Mouse (Mus musculus) fibroblast of lung, adult 2 months (primary cell): ENCODE results near the gene Kcnj5.

Experiments used
- DNase-seq: peaks from one replicate; pipeline ENCODE4 v3.0.0-alpha.2; 2011; ENCODE audit warnings: low read depth

Kcnj5 gene

DNA sequence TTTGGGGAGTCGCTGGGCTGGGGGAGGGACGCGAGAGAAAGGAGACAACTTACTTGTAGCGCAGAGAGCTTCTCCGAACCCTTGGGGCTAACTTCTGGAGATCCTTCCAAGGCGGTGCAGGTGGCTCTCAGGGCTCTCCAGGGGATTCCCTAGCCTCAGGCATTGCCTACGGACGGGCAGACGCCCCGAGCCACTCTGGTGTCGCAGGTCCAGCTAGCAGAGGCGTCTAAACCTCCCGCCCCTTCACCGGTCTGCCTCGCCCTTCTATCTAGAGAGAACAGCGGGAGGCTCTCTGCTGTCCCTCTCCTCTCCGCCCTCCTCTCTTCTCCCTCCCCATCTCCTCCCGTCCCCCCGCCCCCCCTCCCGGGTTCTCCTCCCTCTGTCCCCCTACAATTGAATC lies at the start of gene Kcnj5:
Kcnj5 (minus strand) TSS at position 300 of the 400 bp plus-strand sequence.
- DNase-seq = no peak

DNA sequence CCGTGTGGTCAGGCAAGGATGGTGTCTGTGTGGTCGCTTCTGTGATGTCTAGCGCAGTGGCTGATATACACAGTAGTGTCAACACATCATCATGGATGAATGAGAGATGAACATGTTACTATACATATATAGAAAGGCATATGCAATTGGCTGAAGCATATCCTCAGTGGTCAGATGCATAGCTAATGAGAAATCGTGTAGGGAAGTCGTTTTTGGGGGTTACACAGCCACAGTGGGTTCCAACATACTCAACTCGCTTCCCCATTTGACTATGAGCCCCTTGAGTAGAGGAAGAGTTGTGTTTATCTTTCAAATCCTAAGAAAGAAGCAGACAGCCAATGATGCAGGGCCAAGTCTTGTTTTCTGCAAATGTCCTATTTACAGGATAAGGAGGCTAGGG lies 48.6 kb upstream of the Kcnj5 start:
- no peak for DNase-seq

DNA sequence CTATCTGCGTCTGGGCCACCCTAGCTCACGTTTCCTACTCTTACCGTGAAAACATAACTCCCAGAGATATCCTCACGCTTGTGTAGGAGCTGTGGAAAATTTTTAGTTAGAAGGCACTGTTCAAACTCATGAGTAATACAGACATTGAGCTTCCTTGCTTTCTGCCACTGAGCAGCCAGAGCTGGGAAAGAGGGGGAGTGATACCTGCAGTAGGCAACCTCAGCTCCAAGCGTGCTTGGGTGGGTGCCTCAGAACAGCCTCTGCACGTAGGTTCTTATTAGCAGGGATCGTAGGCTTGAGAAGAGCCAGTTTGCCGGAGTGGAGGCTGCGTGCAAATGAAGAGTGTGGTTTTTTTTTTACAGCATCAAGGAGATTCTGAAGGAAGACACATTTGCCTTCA lies 47.6 kb upstream of the Kcnj5 start:
- DNase-seq = no peak

DNA sequence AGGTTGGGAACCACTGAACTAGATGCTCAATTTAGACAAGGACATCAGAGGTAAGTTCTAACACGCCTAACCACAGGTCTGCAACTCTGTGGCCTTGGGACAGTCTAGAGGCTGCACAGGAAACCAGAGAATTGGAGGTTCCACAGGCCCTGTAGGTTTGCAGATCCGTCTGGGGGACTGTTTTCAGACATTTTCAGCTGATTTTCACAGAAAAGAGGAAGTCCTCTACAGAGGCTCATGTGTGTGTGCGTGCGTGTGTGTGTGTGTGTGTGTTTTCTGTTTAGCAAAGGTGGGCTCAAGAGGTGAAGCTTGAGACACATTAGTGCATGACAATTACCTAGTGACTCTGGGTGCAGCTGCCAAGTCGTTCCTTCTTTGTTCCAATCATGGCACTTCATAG lies 46.9 kb upstream of the Kcnj5 start:
- no peak for DNase-seq

DNA sequence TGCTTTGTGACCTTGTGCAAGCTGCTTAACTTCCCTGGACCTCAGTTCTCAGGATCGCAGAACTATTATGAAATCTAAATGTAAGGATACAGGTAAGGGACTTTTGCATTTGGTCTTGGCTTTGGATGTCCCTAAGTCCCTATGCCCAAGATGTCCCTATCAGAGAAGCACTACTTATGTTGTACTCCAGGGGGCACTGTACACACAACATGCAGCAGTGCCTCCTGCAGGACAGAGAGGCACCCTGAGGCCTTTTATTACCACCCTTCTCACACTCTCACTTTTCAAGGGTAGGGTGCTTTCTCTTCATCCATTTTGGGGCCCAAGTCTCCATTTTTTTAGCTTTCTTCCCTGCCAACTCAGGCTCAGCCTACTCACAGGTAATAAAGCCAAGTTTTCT lies 44.0 kb upstream of the Kcnj5 start:
- DNase-seq = no peak

DNA sequence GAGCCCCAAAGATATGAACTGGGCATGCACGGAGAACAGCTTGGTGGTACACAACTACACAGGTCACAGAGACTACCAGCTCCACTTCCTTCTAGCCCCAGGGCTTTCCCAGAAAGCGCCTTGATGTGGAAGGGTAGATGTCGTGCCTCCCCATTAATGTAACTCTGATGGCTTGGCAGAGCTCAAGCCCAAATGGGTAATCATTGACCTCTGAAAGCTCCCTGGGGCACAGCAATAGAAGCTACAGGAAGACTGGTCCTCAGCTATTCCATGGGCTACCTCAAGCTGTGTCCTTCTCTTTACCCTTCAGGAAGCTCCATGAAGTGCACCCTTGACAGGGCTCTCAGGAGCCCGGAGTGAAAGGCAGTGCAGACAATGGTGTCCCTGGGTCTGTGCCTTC lies 40.8 kb upstream of the Kcnj5 start:
- DNase-seq = no peak

DNA sequence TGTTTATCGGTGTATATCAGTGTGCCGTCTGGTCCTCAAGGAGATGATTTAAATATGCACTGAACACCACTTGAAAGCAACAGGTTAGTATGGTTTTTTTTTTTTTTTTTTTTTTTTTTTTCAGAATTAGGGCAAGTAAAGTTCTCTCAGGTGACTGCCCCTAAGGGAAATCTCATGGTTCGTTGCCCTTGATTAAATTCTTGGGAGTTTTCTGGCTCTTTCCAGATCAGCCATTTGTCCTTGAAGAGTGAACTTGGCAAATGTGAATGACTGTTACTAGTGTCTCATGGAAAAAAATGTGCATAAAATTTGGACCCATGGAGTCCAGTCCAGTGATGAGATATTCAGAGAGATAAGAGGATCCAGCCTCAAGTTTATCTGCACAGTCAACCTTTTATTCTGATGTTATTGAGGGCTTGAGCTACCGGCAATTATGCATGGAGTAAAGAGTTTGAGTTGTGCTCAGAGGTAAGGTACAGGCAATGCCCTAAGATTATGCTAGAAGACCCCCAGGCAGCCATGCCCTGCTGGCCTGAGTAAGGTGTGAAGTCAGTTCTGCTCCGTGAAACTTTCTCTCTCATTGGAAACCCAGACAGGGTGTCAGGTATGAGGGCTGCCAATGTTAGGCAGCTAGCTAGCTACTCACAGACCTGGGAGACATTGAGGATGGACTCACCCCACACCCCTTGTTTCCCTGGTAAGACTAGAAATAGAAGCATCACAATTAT lies 32.9 kb upstream of the Kcnj5 start:
- no peak for DNase-seq

DNA sequence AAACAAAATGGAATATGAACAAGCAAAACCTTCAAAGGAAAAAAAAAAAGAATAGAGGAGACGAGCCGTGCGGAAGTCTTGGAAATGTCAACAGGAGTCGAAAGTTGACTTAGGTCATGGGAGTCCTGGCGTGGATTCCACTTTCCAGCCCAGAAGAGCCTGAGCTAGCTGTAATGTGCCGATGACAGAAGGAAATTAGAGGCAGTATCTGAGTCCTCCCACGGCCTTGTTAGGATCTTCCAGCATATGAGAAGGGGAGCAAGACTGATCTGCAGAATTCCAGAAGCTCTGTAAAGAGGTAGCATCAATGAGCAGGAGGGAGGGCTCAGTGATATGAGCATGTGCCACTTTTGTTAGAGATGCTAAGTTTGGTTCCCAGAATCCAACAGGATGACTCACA lies 31.9 kb upstream of the Kcnj5 start:
- DNase-seq = no peak

DNA sequence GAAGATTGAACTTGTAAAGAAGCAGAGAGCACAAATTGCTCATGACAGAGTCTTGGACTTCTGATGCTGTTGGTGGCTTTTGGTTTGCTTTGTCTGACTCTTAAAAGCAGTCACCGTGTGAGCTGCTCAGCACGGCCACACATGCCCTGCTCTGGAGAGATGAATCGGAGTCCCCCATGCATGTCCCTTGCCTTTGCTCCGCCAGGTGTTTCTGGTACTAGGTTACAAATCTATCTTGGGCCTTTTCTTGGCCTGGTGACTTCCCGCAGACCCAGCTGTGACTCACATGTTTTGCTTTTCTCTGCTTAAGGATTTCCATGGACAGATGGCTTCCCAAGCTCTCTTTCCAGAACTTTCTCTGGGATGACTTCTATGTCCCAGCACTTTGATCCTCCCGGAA lies 29.5 kb upstream of the Kcnj5 start:
- no peak for DNase-seq

DNA sequence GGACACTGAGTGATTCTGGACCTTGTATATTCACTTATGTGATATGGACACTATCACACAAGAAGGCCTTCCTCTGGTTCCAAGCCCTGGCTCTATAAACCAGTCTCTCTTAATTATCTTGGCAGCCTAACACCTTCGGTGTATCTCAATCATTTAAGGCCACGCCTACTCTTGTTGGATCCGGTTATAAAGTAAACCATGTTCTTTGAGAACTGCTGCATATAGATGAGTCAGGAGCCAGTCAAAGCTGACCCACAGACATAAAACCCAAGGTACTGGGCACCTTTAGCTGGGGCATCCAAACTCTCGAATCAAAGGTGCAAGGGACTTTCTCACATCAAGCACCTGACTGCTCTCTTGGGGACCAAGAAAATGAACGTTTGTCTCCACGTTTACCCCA lies 28.1 kb upstream of the Kcnj5 start, which contains the start of gene Kcnj1:
Kcnj1 (plus strand) TSS at position 292 of the 400 bp plus-strand sequence.
- DNase-seq = no peak

DNA sequence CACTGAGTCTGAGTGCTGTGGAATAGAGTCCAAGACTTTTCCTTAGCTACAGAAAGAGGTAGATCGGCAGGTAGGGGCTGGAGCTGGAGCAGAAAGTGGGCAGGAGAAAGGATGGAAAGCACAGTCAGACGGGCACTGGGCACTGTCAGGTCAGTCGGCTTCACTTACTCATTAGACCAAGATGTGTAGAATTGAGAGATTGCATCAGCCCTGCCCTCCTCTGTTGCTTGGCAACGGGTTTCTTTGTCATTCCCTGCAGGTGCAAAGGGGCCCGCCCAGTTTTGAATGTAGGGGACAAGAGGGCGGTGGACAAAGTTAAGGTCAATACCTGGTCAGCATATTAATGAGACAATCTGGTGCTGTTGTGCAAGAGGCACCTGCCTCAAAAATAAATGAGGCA lies 25.2 kb upstream of the Kcnj5 start:
- no peak for DNase-seq

DNA sequence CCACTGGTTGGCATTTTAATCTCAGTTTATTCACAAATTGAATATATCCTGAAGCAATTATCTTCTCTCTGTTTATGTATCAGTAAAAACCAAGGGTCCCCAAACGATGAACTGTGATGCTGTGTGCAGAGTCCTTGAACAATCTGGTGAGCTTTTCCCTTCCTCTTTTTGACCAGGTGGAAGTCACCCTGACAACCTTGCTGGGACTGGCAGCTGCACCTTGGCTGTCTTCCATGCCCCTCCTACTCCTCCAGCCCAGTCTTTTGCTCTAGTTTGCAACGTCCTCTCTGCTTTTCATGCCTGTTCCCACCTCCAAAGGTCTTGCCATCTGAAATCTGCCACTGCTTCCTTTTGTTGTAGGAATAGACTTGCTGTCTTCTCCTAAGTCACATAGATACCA lies 24.7 kb upstream of the Kcnj5 start:
- DNase-seq = no peak

DNA sequence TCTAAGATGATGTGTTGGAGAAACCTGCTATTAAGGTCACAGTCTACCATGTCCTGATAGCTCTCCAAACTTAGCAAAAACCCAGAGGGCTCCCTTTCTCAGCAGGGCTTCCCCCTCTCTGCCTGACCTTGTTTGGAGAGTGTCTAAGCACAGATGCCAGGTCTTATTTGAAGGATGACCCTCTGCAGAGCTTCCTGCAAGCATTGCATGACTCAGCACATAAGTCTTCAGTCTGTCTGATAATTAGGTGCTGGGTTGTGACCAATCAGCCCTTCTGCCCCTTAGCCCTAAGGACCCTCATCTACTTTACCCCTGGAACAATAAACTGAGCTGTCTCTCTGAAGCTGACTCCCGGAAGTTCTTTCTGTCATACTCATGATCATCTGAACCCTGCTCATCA lies 16.6 kb upstream of the Kcnj5 start:
- no peak for DNase-seq

DNA sequence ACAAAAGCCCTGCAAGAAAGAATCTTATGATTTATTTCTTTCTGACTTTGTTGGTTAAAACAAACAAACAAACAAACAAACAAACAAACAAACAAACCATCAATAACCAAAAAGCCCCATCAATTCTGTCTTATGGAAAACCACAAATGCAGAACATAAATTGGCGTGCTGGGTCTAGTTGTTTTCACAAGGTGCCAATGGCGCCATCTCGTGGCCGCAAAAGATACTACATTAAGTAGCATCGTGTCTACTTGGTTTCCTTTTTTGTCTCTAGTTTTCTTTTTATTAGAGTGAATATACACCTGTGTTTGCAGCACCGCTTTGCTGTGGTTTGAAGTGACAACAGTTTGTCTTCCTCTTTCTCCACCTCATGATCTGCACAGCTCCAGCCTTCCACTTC lies 6.2 kb upstream of the Kcnj5 start:
- peak; percentile 5 for DNase-seq

DNA sequence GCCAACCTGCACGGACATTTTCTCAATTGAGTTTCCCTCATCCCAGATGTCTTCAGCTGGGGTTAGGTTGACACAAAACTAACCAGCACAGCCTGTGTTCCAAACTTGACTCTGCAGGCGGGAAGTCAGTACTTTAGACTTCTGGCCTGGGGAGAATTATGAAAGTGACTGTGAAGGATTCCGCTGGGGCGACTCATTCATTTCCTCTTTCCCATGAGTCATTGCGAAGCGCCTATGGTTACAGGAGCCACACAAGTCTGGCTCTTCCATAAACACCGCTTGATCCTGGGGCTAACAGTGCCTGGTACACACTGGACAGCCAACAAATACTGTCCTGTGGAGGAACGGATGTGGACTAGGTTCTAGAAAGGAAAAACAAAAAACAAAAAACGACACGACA lies 5.2 kb upstream of the Kcnj5 start:
- no peak for DNase-seq

DNA sequence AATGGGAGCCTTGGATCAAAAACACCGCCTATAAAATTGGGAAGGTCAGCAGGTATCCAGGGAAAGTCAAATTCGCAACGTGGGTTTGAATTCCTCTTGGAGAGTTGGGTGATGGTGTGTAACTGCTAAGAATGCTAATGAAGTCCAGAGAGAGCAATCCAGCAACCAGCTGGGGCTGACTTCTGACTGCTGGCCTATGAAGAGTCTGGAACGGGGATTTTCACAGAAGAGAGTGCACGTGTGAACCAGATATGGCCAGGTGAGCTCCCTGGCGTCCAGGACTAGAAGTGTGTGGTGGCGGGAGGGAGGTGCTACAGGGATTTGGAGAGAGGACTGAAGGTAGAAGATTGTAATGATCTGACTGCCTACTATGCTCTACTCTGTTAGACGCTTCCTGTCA lies 3.9 kb upstream of the Kcnj5 start:
- no peak for DNase-seq

DNA sequence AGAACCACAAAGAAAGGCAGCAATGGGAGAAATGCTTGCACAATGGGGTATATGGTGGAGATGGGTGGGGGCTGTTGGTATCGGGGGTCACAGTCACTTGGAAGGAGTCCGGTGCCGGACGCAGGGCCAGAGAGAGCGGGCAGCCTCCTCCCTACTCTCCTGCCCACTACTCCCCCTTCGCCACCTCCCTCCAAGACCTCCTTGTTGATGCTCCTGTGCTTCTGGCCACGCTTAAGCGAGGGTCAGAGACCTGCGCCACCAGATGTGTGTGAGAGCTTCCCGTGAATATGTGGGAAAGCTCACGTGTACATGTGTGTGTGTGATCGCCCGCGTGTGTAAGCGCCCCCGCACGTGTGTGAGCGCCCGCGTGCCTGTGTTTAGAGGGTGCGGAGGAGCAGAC lies 339 bp upstream of the Kcnj5 start:
- no peak for DNase-seq

DNA sequence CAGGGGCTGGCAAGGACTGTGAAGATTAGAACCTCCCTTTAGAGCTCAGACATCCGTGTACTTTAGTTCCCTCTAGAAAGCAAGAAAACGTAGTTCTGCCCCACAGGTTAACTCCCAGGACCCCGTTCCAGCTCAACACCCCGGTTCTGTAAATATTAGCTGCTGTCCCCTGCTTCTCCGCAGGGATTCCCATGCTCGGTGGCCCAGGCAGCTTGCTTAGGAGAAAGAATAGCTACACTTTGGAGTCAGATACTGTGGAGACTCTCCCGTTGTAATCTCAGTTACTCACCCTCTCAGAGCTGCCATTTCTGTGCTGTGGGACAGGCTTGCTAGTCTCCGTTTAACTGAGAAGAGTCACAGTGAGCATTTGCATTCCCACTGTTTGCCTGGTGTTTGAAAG lies 1.2 kb downstream of the Kcnj5 start:
- DNase-seq = no peak

DNA sequence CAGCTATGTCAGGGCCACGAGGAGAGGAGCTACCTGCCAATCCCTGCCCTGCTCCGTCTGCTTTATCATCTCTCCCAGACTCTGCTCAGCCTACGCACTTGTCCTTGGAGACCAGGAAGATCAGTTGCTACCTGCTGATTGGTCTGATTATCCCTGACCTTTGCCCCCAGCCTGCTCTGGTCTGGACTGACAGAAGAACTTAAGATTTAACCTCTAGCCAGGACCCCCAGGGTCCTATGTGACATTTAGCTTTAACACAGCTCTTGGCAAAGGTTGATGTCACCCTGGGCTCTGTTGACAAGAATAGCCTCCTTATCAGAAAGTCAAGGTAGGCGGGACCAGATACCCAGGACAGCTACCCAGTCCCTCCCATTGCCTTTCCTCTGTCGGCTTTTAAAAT lies 3.3 kb downstream of the Kcnj5 start:
- DNase-seq = no peak

DNA sequence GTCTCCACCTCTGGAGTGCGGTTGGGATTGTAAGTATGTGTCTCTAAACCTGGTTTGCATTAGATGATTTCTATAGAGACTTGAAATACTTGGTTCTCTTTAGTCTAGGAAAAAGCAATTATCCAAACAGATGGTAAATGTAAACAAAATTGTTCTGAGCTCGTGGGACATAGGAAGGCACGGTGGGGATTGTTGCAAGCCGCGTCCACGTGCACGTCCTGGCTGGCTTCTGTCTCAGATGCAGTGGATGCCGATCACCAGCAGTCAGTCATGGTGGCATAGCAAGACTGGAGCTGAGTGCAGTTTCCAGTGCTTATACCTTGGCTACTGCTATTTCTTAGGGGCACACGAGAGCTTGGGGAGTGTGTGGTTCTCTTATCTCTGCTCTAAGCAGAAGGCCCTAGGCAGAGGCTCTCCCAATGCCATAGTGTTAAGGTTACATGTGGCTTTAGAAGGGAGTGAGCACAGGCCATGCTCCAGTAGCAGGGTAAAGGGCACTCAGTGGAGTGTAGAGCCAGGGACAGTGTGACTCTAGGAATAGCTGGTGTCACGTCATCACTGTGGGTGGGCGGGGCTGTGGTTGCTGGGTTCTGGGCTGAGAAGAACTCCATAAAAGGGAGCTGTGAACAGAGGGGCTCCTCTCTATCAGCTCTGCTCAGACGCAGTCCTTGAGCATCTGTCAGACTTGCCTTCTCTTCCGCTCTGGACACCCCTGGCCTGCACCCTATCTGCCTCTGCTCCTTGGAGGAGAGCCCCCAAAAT lies 8.6 kb downstream of the Kcnj5 start:
- DNase-seq = no peak

DNA sequence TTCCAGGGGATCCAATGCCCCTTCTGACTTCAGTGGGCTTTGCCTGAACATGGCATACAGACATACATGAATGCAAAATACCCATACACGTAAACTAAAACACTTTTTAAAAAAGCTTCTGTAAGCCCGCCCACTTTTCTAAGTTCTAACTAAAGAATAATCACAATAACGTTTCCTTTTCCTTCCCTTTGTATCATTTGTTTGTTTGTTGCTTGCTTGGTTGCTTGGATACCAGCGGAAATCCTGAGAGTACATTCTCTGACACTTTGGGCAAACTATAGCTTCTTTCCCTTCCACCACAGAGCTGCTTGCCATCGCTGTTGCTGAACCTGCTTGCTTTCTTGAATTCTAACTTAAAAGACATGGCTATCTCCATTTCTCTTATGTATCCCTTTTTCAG lies 13.0 kb downstream of the Kcnj5 start:
- DNase-seq = no peak

DNA sequence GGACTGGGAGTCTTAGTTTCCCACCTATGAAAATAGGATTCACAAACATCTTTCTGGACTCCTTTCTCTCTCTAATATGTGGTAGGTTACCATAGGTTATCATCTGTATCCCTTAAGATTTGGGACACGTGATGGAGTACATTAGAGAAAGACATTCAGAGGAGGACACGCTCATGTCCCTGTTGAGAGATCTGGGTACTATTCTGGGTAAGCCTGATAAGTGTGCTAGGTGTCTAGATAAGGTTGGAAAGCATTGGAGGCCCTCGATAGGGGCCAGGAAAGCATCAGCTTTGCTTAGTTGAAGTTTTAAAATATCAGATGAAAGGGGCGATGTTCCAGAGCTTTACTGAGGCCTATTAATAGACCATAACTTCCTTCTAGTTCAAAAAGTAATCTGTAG lies 15.4 kb downstream of the Kcnj5 start:
- no peak for DNase-seq

DNA sequence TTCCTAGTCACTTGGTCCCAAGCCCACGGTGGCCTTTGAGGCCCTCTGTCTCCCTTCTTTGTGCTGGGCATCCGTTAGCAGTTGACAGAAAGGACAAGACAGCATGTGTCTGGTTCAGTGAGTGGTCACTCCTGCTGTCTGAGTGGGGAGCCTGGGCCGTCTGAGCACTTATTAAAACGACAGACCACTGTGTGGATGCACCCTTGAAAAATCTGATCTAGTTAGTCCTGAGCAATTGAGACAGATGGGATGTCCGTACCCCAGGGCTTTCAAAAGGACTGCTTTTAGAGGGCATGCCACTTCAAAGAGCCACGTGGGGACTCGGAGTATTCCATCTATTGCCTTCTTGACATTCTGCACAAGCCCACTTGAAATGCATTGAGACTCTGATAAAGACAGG lies 20.5 kb downstream of the Kcnj5 start:
- no peak for DNase-seq

DNA sequence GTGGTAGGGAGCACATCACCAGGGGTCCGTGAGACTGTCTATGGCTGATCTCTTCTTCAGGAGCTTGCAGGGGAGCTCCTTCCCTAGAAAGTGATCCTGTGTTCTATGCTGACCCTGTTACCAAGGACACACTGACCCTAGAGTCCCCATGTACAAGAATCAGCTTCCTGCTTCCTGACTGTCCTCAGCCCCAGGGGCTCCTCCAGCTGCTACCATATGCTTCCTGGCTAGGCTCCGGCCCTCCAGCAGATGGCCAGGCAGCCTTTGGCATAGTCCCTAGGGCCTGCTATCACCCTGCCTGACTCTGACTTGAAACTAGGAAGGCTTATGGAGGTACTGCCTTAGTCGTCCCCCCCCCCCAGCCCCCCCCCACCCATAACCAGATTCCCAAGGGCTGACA lies 24.0 kb downstream of the Kcnj5 start:
- no peak for DNase-seq
